Mouse (Mus musculus): Measurements from ENCODE around the gene Vpreb3. TPM values are rescaled to one million over a fixed set of nuclear protein-coding genes. Genes with fewer than 3 reads are reported as not detected.

Vpreb3 gene
- 0.37 TPM in 1 of 2 replicates, not detected in the other for polyA plus RNA-seq (2012; rRNA removed)

DNA sequence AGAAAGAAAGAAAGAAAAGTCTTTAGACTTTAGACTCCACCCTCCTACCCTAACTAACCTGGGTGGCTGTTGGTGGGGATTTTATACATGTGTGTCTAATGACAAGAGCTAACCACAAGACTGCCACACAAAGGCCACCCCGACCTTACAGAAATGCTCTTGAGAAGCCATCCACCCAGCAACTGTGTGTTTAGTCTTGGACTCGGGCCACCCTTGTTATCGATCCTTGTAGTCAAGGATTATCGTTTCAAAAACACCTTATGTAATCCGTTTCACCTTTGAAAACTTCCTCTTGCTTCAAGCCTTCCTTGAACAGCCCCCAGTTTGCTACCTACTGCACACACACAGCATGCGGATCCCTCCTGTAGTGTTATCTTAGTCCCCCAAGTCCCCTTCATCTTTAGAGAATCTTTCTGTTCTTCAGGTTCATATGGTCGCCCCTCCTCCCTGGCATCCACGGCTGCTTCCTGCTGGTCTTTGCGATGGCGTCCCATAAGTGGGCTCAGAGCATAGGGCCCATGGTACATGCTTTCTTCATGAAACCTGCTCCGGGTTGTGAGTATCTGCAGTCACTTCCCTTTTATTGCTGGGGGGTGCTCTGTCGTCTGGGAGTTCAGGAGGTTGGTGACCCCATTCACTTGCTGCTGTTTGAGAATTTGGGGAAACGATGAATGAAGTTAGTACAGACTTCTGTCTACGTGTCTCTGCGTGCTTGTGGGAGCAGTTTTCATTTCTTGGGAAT is at the start of gene Vpreb3:
Gene Vpreb3 (plus strand): TSS at position 322 of the 742 bp plus-strand sequence.

DNA sequence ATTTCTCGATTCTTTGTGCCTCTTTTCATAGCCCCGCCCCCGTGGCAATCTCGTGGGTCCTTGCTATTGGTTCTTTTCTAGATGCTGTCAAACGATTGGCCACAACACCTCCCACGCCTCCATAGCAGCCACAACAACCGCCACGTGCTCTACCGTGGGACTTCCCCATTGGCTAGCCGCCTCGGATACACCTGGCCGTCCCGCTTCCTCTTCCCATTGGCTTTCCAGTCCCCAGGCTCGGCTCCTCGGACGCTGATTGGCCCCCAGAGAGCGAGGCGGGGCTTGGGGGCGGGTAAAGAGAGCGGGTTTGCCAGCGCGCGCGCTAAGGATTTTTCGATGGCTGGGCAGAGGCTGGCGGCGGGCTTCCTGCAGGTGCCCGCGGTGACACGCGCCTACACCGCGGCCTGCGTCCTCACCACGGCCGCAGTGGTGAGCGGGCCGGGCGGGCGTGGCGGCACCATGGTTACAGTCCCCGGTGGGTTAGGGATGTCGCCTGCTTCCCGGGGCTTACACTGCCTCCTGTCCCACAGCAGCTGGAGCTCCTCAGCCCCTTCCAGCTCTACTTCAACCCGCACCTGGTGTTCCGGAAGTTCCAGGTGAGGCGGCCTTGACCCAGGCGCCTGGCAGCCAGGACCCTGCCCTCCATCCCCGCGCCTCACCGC is 49.6 kb upstream of the Vpreb3 start, which contains the start of gene Derl3:
Gene Derl3 (plus strand): TSS at position 325 of the 662 bp plus-strand sequence.

DNA sequence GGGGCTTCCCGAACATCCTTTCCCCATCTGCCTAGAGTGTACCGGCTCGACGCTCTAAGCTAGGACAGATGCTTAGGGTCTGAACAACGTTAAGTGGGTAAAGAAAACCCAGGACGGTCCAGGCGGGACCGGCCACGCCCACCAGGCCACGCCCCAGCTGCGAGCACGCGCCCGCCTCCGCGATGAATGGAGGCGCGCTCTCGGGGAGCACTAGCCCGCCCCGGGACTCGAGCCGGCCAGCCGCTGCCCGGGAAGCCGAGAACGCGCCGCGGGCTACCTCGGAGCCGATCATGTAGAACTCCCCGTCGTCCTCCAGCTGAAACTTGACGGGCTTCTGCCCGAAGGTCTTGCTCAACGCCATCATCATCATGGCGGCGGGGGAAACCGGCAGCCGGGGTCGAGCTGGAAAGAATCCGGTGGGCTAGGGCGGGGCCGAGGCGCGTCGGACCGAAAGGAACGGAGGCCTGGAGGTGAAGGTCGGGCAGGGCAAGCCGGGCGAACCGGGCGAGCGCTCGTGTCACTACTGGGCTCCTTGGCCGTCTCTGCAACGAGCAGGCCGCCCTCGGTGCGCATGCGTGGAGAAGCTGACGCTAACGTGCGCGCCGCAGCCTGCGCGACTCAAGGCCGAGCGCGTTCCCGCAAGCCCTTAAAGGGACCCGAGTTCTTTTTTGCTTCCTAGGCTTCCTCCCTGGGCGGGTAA is 21.7 kb upstream of the Vpreb3 start, which contains the start of gene Smarcb1:
Gene Smarcb1 (minus strand): TSS at position 592 of the 700 bp plus-strand sequence.

DNA sequence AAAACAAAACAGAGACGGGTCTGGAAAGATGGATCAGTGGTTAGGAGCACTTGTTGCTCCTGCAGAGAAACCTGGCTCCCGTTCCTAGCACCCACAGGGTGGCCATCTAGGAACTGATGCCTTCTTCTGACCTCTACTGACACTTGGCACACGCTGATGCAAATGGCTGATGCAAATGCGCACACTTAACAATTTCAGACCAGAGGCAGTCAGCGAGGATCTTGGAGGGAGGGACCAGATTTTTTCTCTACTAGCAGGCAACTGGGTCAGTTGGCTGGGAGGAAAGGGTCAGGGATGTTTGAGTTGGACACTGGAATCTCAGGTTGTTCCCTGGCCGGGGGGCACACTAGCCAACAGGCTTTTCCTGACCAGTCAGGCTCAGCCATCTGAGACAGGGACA is 10.0 kb upstream of the Vpreb3 start, which contains the start of gene Chchd10:
Gene Chchd10 (plus strand): TSS at position 240 of the 400 bp plus-strand sequence.

DNA sequence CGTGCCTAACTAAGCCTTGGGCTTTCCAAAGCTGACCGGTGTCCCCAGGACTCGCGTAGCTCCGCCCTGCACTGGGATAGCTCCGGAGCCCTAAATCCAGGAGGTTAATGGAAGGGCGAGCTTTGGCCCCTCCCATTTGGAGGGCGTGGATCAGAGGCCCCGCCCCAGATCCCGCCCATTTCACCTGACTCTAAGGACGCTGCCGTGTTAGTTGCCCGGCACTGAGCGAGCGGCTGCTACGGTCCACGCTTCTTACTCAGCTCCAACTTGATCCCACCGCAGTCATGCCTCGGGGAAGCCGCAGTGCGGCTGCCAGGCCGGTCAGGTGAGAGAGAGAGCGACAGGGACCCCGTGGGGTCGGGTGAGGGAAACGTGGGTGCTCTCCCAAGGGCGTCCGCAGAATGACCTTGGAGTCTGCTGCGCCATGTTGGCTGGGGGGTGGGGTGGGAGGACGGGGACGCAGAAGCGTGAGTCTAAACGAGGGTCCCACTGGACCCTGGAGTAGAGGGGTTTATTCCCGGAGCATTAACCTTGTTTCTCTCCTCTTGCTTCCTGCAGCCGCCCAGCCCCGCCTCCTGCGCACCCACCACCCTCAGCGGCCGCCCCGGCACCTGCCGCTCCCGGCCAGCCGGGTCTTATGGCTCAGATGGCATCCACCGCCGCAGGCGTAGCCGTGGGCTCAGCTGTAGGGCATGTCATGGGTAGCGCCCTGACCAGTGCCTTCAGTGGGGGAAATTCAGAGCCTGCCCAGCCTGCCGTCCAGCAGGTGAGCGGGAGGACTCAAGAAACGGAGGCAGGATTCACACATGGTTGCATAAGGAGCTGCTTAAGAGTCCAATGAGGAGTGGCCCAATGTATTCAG is 6.9 kb upstream of the Vpreb3 start, which contains the start of gene Mmp11:
Gene Mmp11 (minus strand): TSS at position 817 of the 862 bp plus-strand sequence.

DNA sequence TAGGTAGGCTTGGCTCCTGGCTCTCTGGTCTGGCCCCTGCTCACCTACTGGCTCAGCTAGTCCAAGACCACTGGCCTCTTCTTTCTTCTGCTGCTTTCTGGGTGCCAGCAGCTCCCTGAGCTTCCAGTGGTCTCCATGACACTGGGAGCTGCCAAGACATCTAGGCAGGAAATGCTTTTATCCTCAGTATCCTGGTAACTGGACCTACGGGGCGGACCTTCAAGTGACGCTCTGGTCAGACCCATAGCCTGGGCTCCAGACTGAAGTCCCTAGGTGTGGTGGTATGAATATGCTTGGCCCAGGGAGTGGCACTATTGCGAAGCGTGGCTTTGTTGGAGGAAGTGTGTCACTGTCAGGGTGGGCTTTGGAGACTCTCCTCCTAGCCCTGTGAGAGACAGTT is 2.3 kb upstream of the Vpreb3 start, which contains the start of gene Gm867:
Gene Gm867 (minus strand): TSS at position 153 of the 400 bp plus-strand sequence.

DNA sequence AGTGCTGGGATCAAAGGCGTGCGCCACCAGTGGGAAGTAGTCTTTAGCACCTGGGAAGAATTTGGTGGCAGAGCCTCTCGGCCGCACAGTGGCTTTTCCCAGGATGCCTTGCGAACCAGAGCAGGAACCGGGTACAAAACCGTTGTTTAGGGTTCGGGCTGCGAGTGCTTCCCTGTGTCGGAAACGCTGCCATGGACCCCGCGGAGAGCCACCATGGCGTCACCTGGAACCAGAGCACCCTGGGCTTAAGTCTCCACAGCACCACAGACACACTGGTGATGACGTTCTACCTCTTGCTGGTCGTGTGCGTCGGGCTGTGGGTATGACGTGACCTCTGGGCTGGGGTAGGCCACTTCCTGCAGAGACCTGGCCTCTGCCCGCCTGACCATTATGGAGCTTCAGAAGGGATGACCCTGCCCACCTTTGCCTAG is 11.5 kb downstream of the Vpreb3 start, which contains the start of gene Gm5134:
Gene Gm5134 (plus strand): TSS at position 134 of the 431 bp plus-strand sequence.

Other genes starting within 250 kb of the Vpreb3 start
- gene Cabin1, start 178.7 kb upstream of the Vpreb3 start, polyA plus RNA-seq (2012; rRNA removed) = 43.5 and 45.6 TPM in 2 replicates
- 51.3 and 55.5 TPM in 2 replicates for gene Ddt, start 169.6 kb upstream of the Vpreb3 start, polyA plus RNA-seq (2012; rRNA removed)
- not detected in 2 replicates for gene Gm20441, start 162.1 kb upstream of the Vpreb3 start, polyA plus RNA-seq (2012; rRNA removed)
- gene Gstt3, start 161.6 kb upstream of the Vpreb3 start, polyA plus RNA-seq (2012; rRNA removed) = 0.79 and 1.1 TPM in 2 replicates
- gene Gstt1, start 144.5 kb upstream of the Vpreb3 start, polyA plus RNA-seq (2012; rRNA removed) = 21.6 and 28.9 TPM in 2 replicates
- gene Gstt4, start 120.5 kb upstream of the Vpreb3 start, polyA plus RNA-seq (2012; rRNA removed) = not detected in 2 replicates
- 6.7 and 9.0 TPM in 2 replicates for gene Gstt2, start 105.6 kb upstream of the Vpreb3 start, polyA plus RNA-seq (2012; rRNA removed)
- 1,609 and 1,890 TPM in 2 replicates for gene Mif, start 82.8 kb upstream of the Vpreb3 start, polyA plus RNA-seq (2012; rRNA removed)
- gene Derl3, start 49.6 kb upstream of the Vpreb3 start, polyA plus RNA-seq (2012; rRNA removed) = 1.8 and 4.1 TPM in 2 replicates
- 96.1 and 115 TPM in 2 replicates for gene Smarcb1, start 21.4 kb upstream of the Vpreb3 start, polyA plus RNA-seq (2012; rRNA removed)
- gene Chchd10, start 9.9 kb upstream of the Vpreb3 start, polyA plus RNA-seq (2012; rRNA removed) = 78.2 and 90.8 TPM in 2 replicates
- gene Mmp11, start 6.6 kb upstream of the Vpreb3 start, polyA plus RNA-seq (2012; rRNA removed) = 20.1 and 24.1 TPM in 2 replicates
- gene Gm867, start 2.4 kb upstream of the Vpreb3 start, polyA plus RNA-seq (2012; rRNA removed) = 0.92 and 1.1 TPM in 2 replicates
- 0.05 and 0.07 TPM in 2 replicates for gene Gm5134, start 11.5 kb downstream of the Vpreb3 start, polyA plus RNA-seq (2012; rRNA removed)
- 8.7 and 9.6 TPM in 2 replicates for gene Zfp280b, start 89.6 kb downstream of the Vpreb3 start, polyA plus RNA-seq (2012; rRNA removed)
- 0.01 and 0.05 TPM in 2 replicates for gene Slc5a4b, start 167.9 kb downstream of the Vpreb3 start, polyA plus RNA-seq (2012; rRNA removed)
- 0.19 and 0.30 TPM in 2 replicates for gene Slc5a4a, start 204.4 kb downstream of the Vpreb3 start, polyA plus RNA-seq (2012; rRNA removed)